In genomic region chr9:118150429-118151220, GRCm38 (mm10) we compare ENCODE assay signal across 8 mouse cellular contexts. TPM values are rescaled to one million over a fixed set of nuclear protein-coding genes. Genes with fewer than 3 reads are reported as not detected.
DNase-seq lines count a peak whose midpoint lies in the region; ATAC-seq lines count a peak whose summit lies in the region.

No protein-coding gene starts in this region.

- H3K36me3 ChIP-seq in heart, embryonic 15.5 days: no peaks in the 10 kb centered on the region
- H3K36me3 ChIP-seq in forebrain, embryonic 11.5 days (ENCODE audit: control insufficient read depth, insufficient read depth, low read length): no peaks in the 10 kb centered on the region
- H3K36me3 ChIP-seq in liver, embryonic 12.5 days: no peaks in the 10 kb centered on the region
- H3K36me3 ChIP-seq in stomach, embryonic 14.5 days (ENCODE audit: control insufficient read depth, insufficient read depth, low read length): no peaks in the 10 kb centered on the region

- H3K27ac ChIP-seq in heart, embryonic 15.5 days: no peak overlapping the region
- H3K27ac ChIP-seq in forebrain, embryonic 11.5 days (ENCODE audit: low read depth, low read length): no peak overlapping the region
- H3K27ac ChIP-seq in liver, embryonic 12.5 days: peak overlapping the region; percentile 61
- no peak overlapping the region for H3K27ac ChIP-seq in stomach, embryonic 14.5 days (ENCODE audit: low read length)

- no peak for DNase-seq in heart, adult 9 months (ENCODE audit: low spot score in 2 of 2)
- peak; percentile 12 for DNase-seq in R1 (ENCODE audit: low read depth, low spot score)
- peak; percentile 53 for DNase-seq in forebrain, embryonic 11.5 days (ENCODE audit: low spot score)
- no peak for DNase-seq in layer of hippocampus, adult 18-20 months (ENCODE audit: low spot score in 2 of 2)
- no peak for DNase-seq in ovary, postnatal 10 days (ENCODE audit: low spot score)

- no peaks in the 10 kb centered on the region for H3K27me3 ChIP-seq in heart, embryonic 15.5 days
- no peaks in the 10 kb centered on the region for H3K27me3 ChIP-seq in forebrain, embryonic 11.5 days (ENCODE audit: control insufficient read depth, insufficient read depth, low read length)
- H3K27me3 ChIP-seq in liver, embryonic 12.5 days (replicated peaks): no peaks in the 10 kb centered on the region
- H3K27me3 ChIP-seq in stomach, embryonic 14.5 days (ENCODE audit: control insufficient read depth, insufficient read depth, low read length): no peaks in the 10 kb centered on the region

- peak overlapping the region; percentile 67 for H3K4me2 ChIP-seq in heart, embryonic 15.5 days
- H3K4me2 ChIP-seq in forebrain, embryonic 11.5 days (ENCODE audit: low read depth, low read length, severe bottlenecking): peak overlapping the region; percentile 67; the same call in 1 of the 2 replicates
- peak overlapping the region; percentile 82 for H3K4me2 ChIP-seq in liver, embryonic 12.5 days
- H3K4me2 ChIP-seq in stomach, embryonic 14.5 days (replicated peaks; ENCODE audit: low read depth, low read length): peak overlapping the region; percentile 25

- no peak; the same call in 1 of the 2 replicates for ATAC-seq in heart, embryonic 15.5 days (replicated peaks; ENCODE audit: insufficient number of reproducible peaks, insufficient read depth, low FRiP score, low read depth)
- ATAC-seq in forebrain, embryonic 11.5 days (replicated peaks; ENCODE audit: low FRiP score): peak; percentile 60; the same call in 1 of the 2 replicates
- ATAC-seq in liver, embryonic 12.5 days: no peak; the same call in 1 of the 2 replicates
- peak; percentile 38 for ATAC-seq in stomach, embryonic 14.5 days (ENCODE audit: insufficient number of reproducible peaks, insufficient read depth, low FRiP score, low read depth)

- H3K9me3 ChIP-seq in heart, embryonic 15.5 days (replicated peaks): no peaks in the 10 kb centered on the region
- H3K9me3 ChIP-seq in forebrain, embryonic 11.5 days (ENCODE audit: control insufficient read depth, low read length): no peaks in the 10 kb centered on the region
- H3K9me3 ChIP-seq in liver, embryonic 12.5 days (replicated peaks): no peaks in the 10 kb centered on the region
- H3K9me3 ChIP-seq in stomach, embryonic 14.5 days (ENCODE audit: control insufficient read depth, low read depth, low read length): no peaks in the 10 kb centered on the region

- H3K4me3 ChIP-seq in heart, embryonic 15.5 days: peak overlapping the region; percentile 90
- H3K4me3 ChIP-seq in forebrain, embryonic 11.5 days (ENCODE audit: low read depth, low read length): peak overlapping the region; percentile 75; the same call in 1 of the 2 replicates
- H3K4me3 ChIP-seq in liver, embryonic 12.5 days: peak overlapping the region; percentile 91
- peak overlapping the region; percentile 71; the same call in 1 of the 2 replicates for H3K4me3 ChIP-seq in stomach, embryonic 14.5 days (ENCODE audit: low read depth, low read length)

- H3K4me1 ChIP-seq in heart, embryonic 15.5 days (replicated peaks): peaks cover 14% of the 10 kb centered on the region
- 0 out of 2 replicates have a peak, but pooled peaks cover 2% of the 10 kb centered on the region for H3K4me1 ChIP-seq in forebrain, embryonic 11.5 days (replicated peaks; ENCODE audit: control insufficient read depth, insufficient read depth, low read length)
- peaks cover 28% of the 10 kb centered on the region for H3K4me1 ChIP-seq in liver, embryonic 12.5 days
- H3K4me1 ChIP-seq in stomach, embryonic 14.5 days (ENCODE audit: control insufficient read depth, insufficient read depth, low read length): peaks cover 5% of the 10 kb centered on the region; the same call in 1 of the 2 replicates

- 78% methylated on average over 20 of the region's 20 CpGs for WGBS in heart, embryonic 15.5 days
- 83% methylated on average over 20 of the region's 20 CpGs for WGBS in forebrain, embryonic 11.5 days
- WGBS in liver, embryonic 12.5 days (ENCODE audit: insufficient replicate concordance): 74% methylated on average over 20 of the region's 20 CpGs
- 73% methylated on average over 20 of the region's 20 CpGs for WGBS in stomach, embryonic 14.5 days

- H3K9ac ChIP-seq in heart, embryonic 15.5 days: no peak overlapping the region
- no peak overlapping the region for H3K9ac ChIP-seq in forebrain, embryonic 11.5 days (ENCODE audit: low read length)
- peak overlapping the region; percentile 87 for H3K9ac ChIP-seq in liver, embryonic 12.5 days
- no peak overlapping the region for H3K9ac ChIP-seq in stomach, embryonic 14.5 days (replicated peaks; ENCODE audit: low read depth, low read length)

RNA-seq across cellular contexts. Expression of gene Cmc1, which starts 0.6 kb away (rescaled TPM):
- polyA plus RNA-seq in heart, embryonic 15.5 days (2015; fragmentation: Nextera tagmentation; extraction: Ambion mirVana): 30.5 and 47.0 TPM in 2 replicates
- polyA plus RNA-seq in forebrain, embryonic 11.5 days (2014; fragmentation: Nextera tagmentation; extraction: Ambion mirVana): 30.8 and 37.5 TPM in 2 replicates
- polyA plus RNA-seq in liver, embryonic 12.5 days (2016; fragmentation: Nextera tagmentation; extraction: Ambion mirVana): 27.2 and 32.2 TPM in 2 replicates
- polyA plus RNA-seq in stomach, embryonic 14.5 days (2014; fragmentation: Nextera tagmentation; extraction: Ambion mirVana): 54.2 and 58.7 TPM in 2 replicates
- 10 to 100 TPM in 1 of 2 experiments, 1 to 10 TPM in 1; 9.5 to 11.1 TPM for total RNA-seq in layer of hippocampus, adult 18-20 months (2021)

Comparison
In these comparisons a context has a peak if more than half of its experiments do, and no peak if none do; other contexts are left out.
1. ATAC-seq: peak in forebrain, embryonic 11.5 days (single experiment) and stomach, embryonic 14.5 days (single experiment); none in heart, embryonic 15.5 days (single experiment) and liver, embryonic 12.5 days (single experiment).
2. H3K4me2 ChIP-seq: peak in every context shown above with its lines; median percentile 82 in liver, embryonic 12.5 days; 67 in heart, embryonic 15.5 days; 67 in forebrain, embryonic 11.5 days; 25 in stomach, embryonic 14.5 days.
3. DNase-seq: peak in R1 (single experiment) and forebrain, embryonic 11.5 days (single experiment); none in heart, adult 9 months (0 of 2), layer of hippocampus, adult 18-20 months (0 of 2) and ovary, postnatal 10 days (single experiment).
4. Peak in every context shown above with its lines, with median percentiles within 50 percentile points of each other: H3K4me3 ChIP-seq.